Mouse (Mus musculus) heart, embryonic 14.5 days (tissue): ENCODE results near the gene Bcl2. TPM values are rescaled to one million over a fixed set of nuclear protein-coding genes. Genes with fewer than 3 reads are reported as not detected.
A peak's percentile ranks its signal among the peaks of the same experiment; 100 is the strongest.
"Not testable (repeated sequence)": the region's sequence is repeated elsewhere in the genome, so short reads cannot be mapped to it uniquely, and the experiment has no call there.

Source experiments
- ATAC-seq: fragments of 200-750 bp; cut with Nextera tagmentation; 2 replicates; pipeline ENCODE4 v1.8.0; 2017; ENCODE audit warnings: low read depth, moderate TSS enrichment; ENCODE audit not compliant: insufficient number of reproducible peaks, insufficient read depth, low FRiP score
- H3K27ac ChIP-seq, 2 experiments: fragments of 200-500 bp in 1 of 2; fragments of 300-500 bp in 1 of 2; sonication (generic) in 1 of 2; replicated peaks in 1 of 2; 2 replicates each; pipeline ENCODE4 v1.5.1; 2012 to 2014; ENCODE audit warnings: low read depth in 2 of 2, low read length in 2 of 2, control low read depth in 1 of 2, mild to moderate bottlenecking in 1 of 2, mixed read lengths in 1 of 2; ENCODE audit not compliant: control insufficient read depth in 1 of 2, insufficient read depth in 1 of 2
- H3K27me3 ChIP-seq: fragments of 300-500 bp; sonication (generic); 2 replicates; pipeline ENCODE4 v1.6.1; 2014; ENCODE audit warnings: mild to moderate bottlenecking, low read length, control low read depth; ENCODE audit not compliant: control insufficient read depth, insufficient read depth
- H3K36me3 ChIP-seq: fragments of 300-500 bp; sonication (generic); 2 replicates; pipeline ENCODE4 v1.6.1; 2014; ENCODE audit warnings: mild to moderate bottlenecking, control low read depth, low read length, mixed read lengths; ENCODE audit not compliant: control insufficient read depth, insufficient read depth
- H3K4me1 ChIP-seq, 2 experiments: fragments of 200-500 bp in 1 of 2; fragments of 300-500 bp in 1 of 2; sonication (generic) in 1 of 2; 2 replicates each; pipeline ENCODE4 v1.6.1; 2012 to 2014; ENCODE audit warnings: low read length in 2 of 2, control low read depth in 1 of 2, mixed read lengths in 1 of 2; ENCODE audit not compliant: control insufficient read depth in 2 of 2, insufficient read depth in 2 of 2
- H3K4me2 ChIP-seq: fragments of 300-500 bp; sonication (generic); 2 replicates; pipeline ENCODE4 v1.6.1; 2014; ENCODE audit warnings: mild to moderate bottlenecking, low read length
- H3K4me3 ChIP-seq, 2 experiments: fragments of 200-500 bp in 1 of 2; fragments of 300-500 bp in 1 of 2; sonication (generic) in 1 of 2; 2 replicates each; pipeline ENCODE4 v1.5.1; 2012 to 2014; ENCODE audit warnings: low read length in 2 of 2, mild to moderate bottlenecking in 2 of 2, control low read depth in 1 of 2, low read depth in 1 of 2, moderate library complexity in 1 of 2; ENCODE audit not compliant: control insufficient read depth in 1 of 2, insufficient read depth in 1 of 2
- H3K9ac ChIP-seq: fragments of 300-500 bp; sonication (generic); 2 replicates; pipeline ENCODE4 v1.6.1; 2014; ENCODE audit warnings: mild to moderate bottlenecking, low read length
- H3K9me3 ChIP-seq: fragments of 300-500 bp; sonication (generic); 2 replicates; pipeline ENCODE4 v1.6.1; 2016; ENCODE audit warnings: low read length, control low read depth; ENCODE audit not compliant: control insufficient read depth
- WGBS: fragments of 180-500 bp; shearing (Covaris S2); extraction: QIAGEN DNeasy Blood & Tissue Kit; methylation state at CpG from one replicate; pipeline ENCODE4 v1.1.7; 2014; 5-methylcytosine and 5-hydroxymethylcytosine counted together
- polyA plus RNA-seq: library from polyadenylated mRNA; unstranded; fragments of >200 nt; fragmentation: Nextera tagmentation; extraction: Ambion mirVana; gene quantifications from 2 replicates; pipeline ENCODE4 v1.2.1, GENCODE M21; 2014

Bcl2 gene
- polyA plus RNA-seq, 1 experiment from 2014 or later: 6.2 TPM

DNA sequence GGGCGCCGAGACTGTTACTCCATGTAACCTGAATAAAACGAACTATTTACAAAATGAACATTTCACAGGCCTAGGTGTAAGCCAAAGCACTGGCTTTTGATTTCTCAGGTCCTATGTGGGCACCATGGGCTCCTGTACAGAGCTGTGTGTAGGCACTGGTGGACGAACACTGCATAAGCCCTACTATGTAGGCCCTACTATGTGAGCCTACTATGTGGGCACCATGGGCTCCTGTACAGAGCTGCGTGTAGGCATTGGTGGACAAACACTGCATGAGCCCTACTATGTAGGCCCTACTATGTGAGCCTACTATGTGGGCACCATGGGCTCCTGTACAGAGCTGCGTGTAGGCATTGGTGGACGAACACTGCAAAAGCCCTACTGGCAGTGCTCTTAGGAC lies 3.7 kb upstream of the Bcl2 start:
- H3K27me3 ChIP-seq, H3K4me1 ChIP-seq, H3K9me3 ChIP-seq, H3K4me2 ChIP-seq, H3K36me3 ChIP-seq, ATAC-seq, H3K27ac ChIP-seq, H3K9ac ChIP-seq, H3K4me3 ChIP-seq: not testable (repeated sequence)
- WGBS: 59% methylated on average over 7 of the region's 7 CpGs

DNA sequence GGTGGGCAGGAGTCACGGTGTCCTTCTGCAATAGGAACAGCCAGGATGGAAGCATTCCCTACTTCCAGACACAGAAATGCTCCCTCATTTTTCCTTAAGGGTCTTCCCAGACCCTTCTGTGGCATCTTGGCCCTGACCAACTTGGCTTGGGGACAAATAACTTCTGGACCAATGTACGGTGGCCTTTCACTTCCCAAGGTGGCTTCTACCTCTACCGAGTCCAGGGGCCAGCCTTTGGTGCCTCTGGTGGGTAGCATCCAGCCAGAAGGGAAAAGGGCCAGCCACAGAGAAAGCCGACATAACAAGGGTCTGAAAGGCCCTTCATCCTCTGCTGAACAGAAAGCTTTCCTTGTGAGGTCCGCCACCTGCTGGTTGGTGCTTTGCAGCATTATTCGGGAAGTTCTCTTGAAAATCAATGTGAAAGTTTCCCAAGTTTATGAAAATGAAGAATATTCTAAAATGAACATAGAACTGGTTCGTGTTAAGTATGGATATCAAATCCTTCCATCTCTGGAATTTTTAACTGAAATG lies 3.1 kb upstream of the Bcl2 start:
- H3K4me2 ChIP-seq: no peak overlapping the region
- WGBS: 32% methylated on average over 7 of the region's 7 CpGs

DNA sequence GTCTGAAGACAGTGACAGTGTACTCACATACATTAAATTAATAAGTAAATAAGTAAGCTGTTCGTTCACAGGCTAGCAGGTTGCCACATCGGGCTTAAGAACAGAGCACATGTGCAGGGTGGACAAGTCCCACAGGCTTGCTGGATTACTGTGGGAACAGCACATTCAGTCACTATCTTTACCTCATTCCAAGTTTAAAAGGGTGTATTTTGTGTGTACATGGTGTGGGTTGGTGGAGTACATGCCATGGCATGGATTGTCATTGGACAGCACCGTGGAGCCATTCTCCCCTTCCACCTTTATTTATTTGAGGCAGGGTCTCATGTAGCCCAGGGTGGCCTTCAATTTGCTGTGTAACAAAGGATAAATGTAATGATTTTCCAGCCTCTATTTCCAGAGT lies 2.1 kb upstream of the Bcl2 start:
- H3K4me3 ChIP-seq: no peak overlapping the region
- no peak overlapping the region for H3K9ac ChIP-seq
- 90% methylated on average over 3 of the region's 3 CpGs for WGBS
- H3K36me3 ChIP-seq: no peaks in the 10 kb centered on the region
- no peak overlapping the region for H3K27ac ChIP-seq
- no peak for ATAC-seq
- no peaks in the 10 kb centered on the region for H3K9me3 ChIP-seq
- H3K4me2 ChIP-seq: no peak overlapping the region
- H3K4me1 ChIP-seq: peaks cover 5 to 10% of the 10 kb centered on the region in 2 experiments
- no peaks in the 10 kb centered on the region for H3K27me3 ChIP-seq

More for the DNA sequence above, 3.1 kb upstream of the Bcl2 start:
- Histone ChIP-seq H3K4me1 (peaks cover 2 to 5% of the 10 kb centered on the region in 2 experiments), H3K4me3 (no peak overlapping the region), H3K27me3 (no peaks in the 10 kb centered on the region), H3K27ac (no peak overlapping the region), H3K9me3 (no peaks in the 10 kb centered on the region), H3K9ac (no peak overlapping the region), H3K36me3 (no peaks in the 10 kb centered on the region)
- no peak for ATAC-seq

DNA sequence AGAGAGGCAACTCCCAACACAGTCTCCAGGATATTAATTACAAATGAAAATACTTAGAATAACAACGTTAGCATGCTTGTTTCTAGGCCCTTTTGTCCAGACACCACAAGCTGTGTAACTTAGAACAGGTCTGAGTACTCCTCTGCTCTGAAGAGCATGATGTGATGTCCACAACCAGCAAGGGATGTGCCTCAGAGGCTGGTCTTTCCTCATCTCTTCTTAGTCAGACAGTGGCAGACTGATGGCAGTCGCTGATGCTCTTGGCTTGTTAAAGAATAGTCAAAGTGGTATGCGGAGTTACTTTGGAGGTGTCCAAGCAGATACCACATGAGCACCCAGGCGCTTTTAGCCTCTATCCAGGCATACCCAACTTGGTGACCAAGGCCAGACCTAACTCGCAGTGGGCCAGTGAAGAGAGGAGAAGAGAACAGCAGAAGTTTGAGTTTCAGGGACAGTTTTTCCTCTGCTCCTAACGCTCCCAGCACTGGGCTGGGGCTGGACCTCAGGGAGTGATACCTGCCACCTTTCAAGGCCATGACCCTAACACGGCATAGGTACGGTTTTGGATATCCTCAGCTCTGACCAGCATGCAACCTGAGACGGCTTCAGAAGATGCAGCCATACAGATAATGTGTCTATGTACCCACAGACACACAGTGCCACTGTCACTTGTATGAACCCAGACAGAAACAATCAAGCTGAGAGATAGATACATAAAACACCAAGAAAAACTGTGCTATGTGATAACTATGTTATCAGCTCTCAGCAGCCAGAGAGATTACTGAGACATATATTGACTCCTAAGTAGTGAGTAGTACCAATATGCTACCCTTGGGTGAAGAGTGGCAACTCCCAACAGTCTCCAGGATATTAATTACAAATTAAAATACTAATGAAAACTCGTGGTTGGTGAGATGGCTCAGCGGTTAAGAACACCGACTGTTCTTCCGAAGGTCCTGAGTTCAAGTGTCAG lies 1.3 kb upstream of the Bcl2 start:
- no peaks in the 10 kb centered on the region for H3K9me3 ChIP-seq
- no peaks in the 10 kb centered on the region for H3K36me3 ChIP-seq
- H3K4me2 ChIP-seq: no peak overlapping the region
- H3K4me1 ChIP-seq: peaks cover 5 to 10% of the 10 kb centered on the region in 2 experiments
- no peak for ATAC-seq
- H3K27ac ChIP-seq: no peak overlapping the region
- no peak overlapping the region for H3K9ac ChIP-seq
- 85% methylated on average over 13 of the region's 13 CpGs for WGBS
- H3K4me3 ChIP-seq: no peak overlapping the region
- no peaks in the 10 kb centered on the region for H3K27me3 ChIP-seq

DNA sequence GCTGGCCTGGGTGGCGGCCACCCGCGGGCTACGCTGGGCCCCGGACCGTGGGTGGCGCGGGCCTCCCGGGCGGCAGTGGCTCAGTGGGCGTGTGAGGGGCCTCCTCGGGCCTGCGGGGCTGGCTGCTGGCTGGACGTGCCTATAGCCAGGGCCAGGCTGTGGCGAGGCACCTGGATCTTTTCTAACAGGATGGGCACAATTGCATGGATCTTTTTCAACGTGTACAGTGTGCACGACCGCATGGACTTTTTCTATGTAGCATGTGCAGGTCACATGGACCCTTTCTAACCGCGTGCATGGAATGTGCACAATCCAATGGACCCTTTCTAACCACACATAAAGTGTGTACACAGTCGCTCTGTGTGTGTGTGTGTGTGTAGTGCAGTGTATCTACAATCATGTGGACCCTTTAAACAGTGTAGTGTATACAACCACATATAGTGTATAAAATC lies 482 bp upstream of the Bcl2 start:
- ATAC-seq: peak; percentile 70
- Histone ChIP-seq H3K4me3 (peak overlapping the region; percentile 58 to 86), H3K27me3 (no peaks in the 10 kb centered on the region), H3K27ac (peak overlapping the region; percentile 38 to 88), H3K4me1 (peaks cover 5 to 10% of the 10 kb centered on the region in 2 experiments), H3K9ac (peak overlapping the region; percentile 90), H3K9me3 (no peaks in the 10 kb centered on the region), H3K36me3 (no peaks in the 10 kb centered on the region), H3K4me2 (peak overlapping the region; percentile 95)
- WGBS: 6% methylated on average over 20 of the region's 21 CpGs

DNA sequence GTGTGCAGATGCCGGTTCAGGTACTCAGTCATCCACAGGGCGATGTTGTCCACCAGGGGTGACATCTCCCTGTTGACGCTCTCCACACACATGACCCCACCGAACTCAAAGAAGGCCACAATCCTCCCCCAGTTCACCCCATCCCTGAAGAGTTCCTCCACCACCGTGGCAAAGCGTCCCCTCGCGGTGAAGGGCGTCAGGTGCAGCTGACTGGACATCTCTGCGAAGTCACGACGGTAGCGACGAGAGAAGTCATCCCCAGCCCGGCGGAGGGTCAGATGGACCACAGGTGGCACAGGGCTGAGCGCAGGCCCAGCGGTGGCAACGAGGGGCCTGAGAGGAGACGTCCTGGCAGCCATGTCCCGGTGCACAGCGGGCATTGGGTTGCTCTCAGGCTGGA lies 1.7 kb downstream of the Bcl2 start:
- no peak for ATAC-seq
- H3K4me3 ChIP-seq: peak overlapping the region; percentile 48 to 86
- peaks cover 7 to 20% of the 10 kb centered on the region in 2 experiments for H3K4me1 ChIP-seq
- WGBS: 7% methylated on average over 22 of the region's 22 CpGs
- no peak overlapping the region for H3K27ac ChIP-seq
- peak overlapping the region; percentile 95 for H3K4me2 ChIP-seq
- H3K9ac ChIP-seq: peak overlapping the region; percentile 90
- H3K36me3 ChIP-seq: no peaks in the 10 kb centered on the region
- H3K27me3 ChIP-seq: no peaks in the 10 kb centered on the region
- no peaks in the 10 kb centered on the region for H3K9me3 ChIP-seq

DNA sequence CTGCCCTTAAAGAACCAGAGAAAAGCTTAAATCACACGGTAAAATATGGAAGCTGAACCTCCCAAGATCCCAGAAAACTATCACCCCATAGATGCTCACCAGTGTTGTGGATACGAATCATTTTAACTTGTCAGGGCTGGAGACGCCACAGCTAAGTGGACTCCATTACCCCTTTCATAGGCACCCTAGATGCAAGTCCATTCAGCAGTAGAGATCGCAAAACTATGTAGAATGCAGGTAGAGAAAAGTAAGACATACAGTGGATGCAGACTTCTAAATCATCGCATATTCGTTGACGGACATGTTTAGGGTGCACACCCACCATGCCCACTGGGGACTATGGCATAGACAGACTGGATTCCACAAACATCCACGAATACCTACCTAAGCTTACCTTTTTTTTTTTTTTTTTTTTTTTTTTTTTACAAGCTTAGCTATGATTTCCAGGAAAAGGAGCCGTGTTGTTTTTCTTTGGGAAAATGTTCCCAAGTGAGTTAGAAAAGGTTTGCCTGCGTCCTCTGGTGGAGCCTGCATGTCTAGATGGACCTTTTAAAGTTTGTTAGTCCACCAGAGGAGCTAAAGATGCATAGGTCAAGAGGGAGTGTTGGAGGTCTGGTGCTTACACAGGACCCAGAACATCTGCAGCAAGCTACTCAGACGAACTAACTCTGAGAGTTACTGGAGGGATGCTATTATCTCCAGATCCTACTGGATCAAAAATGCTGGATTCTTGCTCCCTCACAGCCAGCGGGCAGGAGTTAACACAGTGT lies 2.5 kb downstream of the Bcl2 start:
- no peaks in the 10 kb centered on the region for H3K27me3 ChIP-seq
- no peaks in the 10 kb centered on the region for H3K36me3 ChIP-seq
- peak overlapping the region; percentile 95 for H3K4me2 ChIP-seq
- H3K9ac ChIP-seq: peak overlapping the region; percentile 90; the same call in 1 of the 2 replicates
- peak overlapping the region; percentile 48 to 86 for H3K4me3 ChIP-seq
- H3K27ac ChIP-seq: no peak overlapping the region
- H3K9me3 ChIP-seq: no peaks in the 10 kb centered on the region
- H3K4me1 ChIP-seq: peaks cover 7 to 20% of the 10 kb centered on the region in 2 experiments
- 50% methylated on average over 12 of the region's 12 CpGs for WGBS
- no peak for ATAC-seq
